ENCODE assay signal across 20 mouse cellular contexts in genomic region chr8:111968541-111968940, GRCm38 (mm10). TPM values are rescaled to one million over a fixed set of nuclear protein-coding genes. Genes with fewer than 3 reads are reported as not detected.
"Had no signal": no experiment of that assay in that cellular context is flagged by ENCODE, and none has a peak within 500 bp of the region (broad histone marks: within the 10 kb centered on the region; RNA-seq: fewer than 3 reads in every experiment).

No protein-coding gene starts in this region.

- H3K4me3 ChIP-seq: liver, embryonic 13.5 days; liver, embryonic 15.5 days; lung, embryonic 15.5 days; neural tube, embryonic 13.5 days; neural tube, embryonic 15.5 days; stomach, embryonic 15.5 days had no signal

- H3K27ac ChIP-seq: liver, embryonic 13.5 days; liver, embryonic 15.5 days; lung, embryonic 15.5 days; macrophage; neural tube, embryonic 13.5 days; neural tube, embryonic 15.5 days; stomach, embryonic 15.5 days; stomach, postnatal 0 days had no signal

- DNase-seq: liver, embryonic 13.5 days; liver, postnatal 0 days; lung, adult 2 months; lung, postnatal 14 days; lung, postnatal 36 days; midbrain, embryonic 14.5 days; retina, postnatal 1 day; right cerebral cortex, adult 18-20 months; thymus, adult 2 months; thymus, postnatal 25 days; thymus, postnatal 4 days had no signal

- ATAC-seq: liver, postnatal 0 days; lung, postnatal 0 days had no signal

- H3K9ac ChIP-seq: liver, embryonic 13.5 days; liver, embryonic 15.5 days; liver, postnatal 0 days; lung, embryonic 15.5 days; neural tube, embryonic 13.5 days; neural tube, embryonic 15.5 days; stomach, embryonic 15.5 days had no signal

- H3K9me3 ChIP-seq: liver, embryonic 13.5 days; liver, embryonic 15.5 days; lung, embryonic 15.5 days; neural tube, embryonic 13.5 days; neural tube, embryonic 15.5 days; stomach, embryonic 15.5 days had no signal

- H3K4me1 ChIP-seq: lung, embryonic 15.5 days; neural tube, embryonic 13.5 days; neural tube, embryonic 15.5 days; stomach, embryonic 15.5 days had no signal

- H3K27me3 ChIP-seq: liver, embryonic 13.5 days; liver, embryonic 15.5 days; lung, embryonic 15.5 days; neural tube, embryonic 13.5 days; neural tube, embryonic 15.5 days; stomach, embryonic 15.5 days had no signal

RNA-seq across cellular contexts. Expression of gene Tmem231, which starts 34.9 kb away (rescaled TPM):
- total RNA-seq: monocyte, adult 5-6 weeks had no signal
